Mouse (Mus musculus) brown adipose tissue, adult 24 weeks (tissue): ENCODE measurements around the gene Zbp1. TPM values are rescaled to one million over a fixed set of nuclear protein-coding genes. Genes with fewer than 3 reads are reported as not detected.
A peak's percentile ranks its signal among the peaks of the same experiment; 100 is the strongest.

Experiments
- H3K27ac ChIP-seq: fragments of 200-500 bp; replicated peaks from 2 replicates; pipeline ENCODE4 v1.5.1; 2012; ENCODE audit warnings: low read depth, mild to moderate bottlenecking, low read length
- H3K4me1 ChIP-seq: fragments of 200-500 bp; 2 replicates; pipeline ENCODE4 v1.6.1; 2012; ENCODE audit warnings: low read length, mixed read lengths; ENCODE audit not compliant: control insufficient read depth, insufficient read depth, insufficient read length
- H3K4me3 ChIP-seq: fragments of 200-500 bp; 2 replicates; pipeline ENCODE4 v1.5.1; 2012; ENCODE audit warnings: low read depth, mild to moderate bottlenecking, low read length, moderate library complexity; ENCODE audit not compliant: insufficient read depth
- polyA plus RNA-seq: library from polyadenylated mRNA; stranded (reverse); fragments of >200 nt; gene quantifications from 2 replicates; pipeline ENCODE4 v1.2.4, GENCODE M21; 2012; ENCODE audit not compliant: missing spikeins, insufficient read depth, insufficient read length

Zbp1 gene
- polyA plus RNA-seq, 1 experiment, result not detected

- no peak overlapping the region for H3K4me3 ChIP-seq
- H3K4me1 ChIP-seq, result no peaks in the 10 kb centered on the region
- no peak overlapping the region for H3K27ac ChIP-seq
These were observed 48.0 kb downstream of the Zbp1 start for GRCm38 (mm10) chr2:173170715-173171114.

- no peak overlapping the region for H3K27ac ChIP-seq
- no peaks in the 10 kb centered on the region for H3K4me1 ChIP-seq
These were observed 48.6 kb downstream of the Zbp1 start for GRCm38 (mm10) chr2:173170081-173170480.

GRCm38 (mm10) chr2:173168411-173168851 is 50.3 kb downstream of the Zbp1 start:
- H3K4me3 ChIP-seq, result no peak overlapping the region
- no peaks in the 10 kb centered on the region for H3K4me1 ChIP-seq
- H3K27ac ChIP-seq, result no peak overlapping the region

More at GRCm38 (mm10) chr2:173170081-173170480, 48.6 kb downstream of the Zbp1 start:
- no peak overlapping the region for H3K4me3 ChIP-seq

- no peak overlapping the region for H3K4me3 ChIP-seq
- H3K4me1 ChIP-seq, result no peaks in the 10 kb centered on the region
- no peak overlapping the region for H3K27ac ChIP-seq
These were observed 53.4 kb downstream of the Zbp1 start for GRCm38 (mm10) chr2:173165357-173165756.

- no peaks in the 10 kb centered on the region for H3K4me1 ChIP-seq
- no peak overlapping the region for H3K27ac ChIP-seq
- H3K4me3 ChIP-seq, result no peak overlapping the region
These were observed 53.8 kb downstream of the Zbp1 start for GRCm38 (mm10) chr2:173164946-173165345.

GRCm38 (mm10) chr2:173164358-173164757 is 54.4 kb downstream of the Zbp1 start:
- Histone ChIP-seq H3K4me3 (no peak overlapping the region), H3K4me1 (no peaks in the 10 kb centered on the region), H3K27ac (no peak overlapping the region)

- Histone ChIP-seq H3K27ac (no peak overlapping the region), H3K4me1 (no peaks in the 10 kb centered on the region), H3K4me3 (no peak overlapping the region)
These were observed 55.3 kb downstream of the Zbp1 start for GRCm38 (mm10) chr2:173163380-173163779.

- Histone ChIP-seq H3K4me1 (no peaks in the 10 kb centered on the region), H3K27ac (peak overlapping the region; percentile 32), H3K4me3 (peak overlapping the region; percentile 39)
These were observed 59.1 kb downstream of the Zbp1 start for GRCm38 (mm10) chr2:173159354-173160311.

GRCm38 (mm10) chr2:173158390-173159055 is 60.2 kb downstream of the Zbp1 start:
- Histone ChIP-seq H3K4me1 (no peaks in the 10 kb centered on the region), H3K27ac (peak overlapping the region; percentile 89), H3K4me3 (peak overlapping the region; percentile 66)

- Histone ChIP-seq H3K27ac (peak overlapping the region; percentile 89), H3K4me3 (peak overlapping the region; percentile 66), H3K4me1 (no peaks in the 10 kb centered on the region)
These were observed 60.9 kb downstream of the Zbp1 start for GRCm38 (mm10) chr2:173157871-173158270.

GRCm38 (mm10) chr2:173157376-173157775 is 61.3 kb downstream of the Zbp1 start:
- peak overlapping the region; percentile 89 for H3K27ac ChIP-seq
- peak overlapping the region; percentile 66 for H3K4me3 ChIP-seq
- H3K4me1 ChIP-seq, result no peaks in the 10 kb centered on the region

GRCm38 (mm10) chr2:173156923-173157322 is 61.8 kb downstream of the Zbp1 start:
- peak overlapping the region; percentile 66 for H3K4me3 ChIP-seq
- no peaks in the 10 kb centered on the region for H3K4me1 ChIP-seq
- H3K27ac ChIP-seq, result peak overlapping the region; percentile 89

Other genes starting within 250 kb of the Zbp1 start
- not detected in 2 replicates for gene Spo11, start 241.2 kb downstream of the Zbp1 start, polyA plus RNA-seq
- 25.9 and 34.4 TPM in 2 replicates for gene Rae1, start 218.8 kb downstream of the Zbp1 start, polyA plus RNA-seq
- 13.5 and 14.5 TPM in 2 replicates for gene Rbm38, start 198.4 kb downstream of the Zbp1 start, polyA plus RNA-seq
- gene Ctcfl, start 99.4 kb downstream of the Zbp1 start, polyA plus RNA-seq, result 0.55 TPM in 1 of 2 replicates, not detected in the other
- gene Pck1, start 65.9 kb downstream of the Zbp1 start, polyA plus RNA-seq, result 1,317 and 1,888 TPM in 2 replicates
- gene Pmepa1, start 57.6 kb upstream of the Zbp1 start, polyA plus RNA-seq, result 108 and 141 TPM in 2 replicates